Mouse (Mus musculus): ENCODE data around the gene Lypd6. TPM values are rescaled to one million over a fixed set of nuclear protein-coding genes. Genes with fewer than 3 reads are reported as not detected.

Gene Lypd6
- polyA plus RNA-seq, 1 experiment from 2014 or later, result 8.8 TPM

DNA sequence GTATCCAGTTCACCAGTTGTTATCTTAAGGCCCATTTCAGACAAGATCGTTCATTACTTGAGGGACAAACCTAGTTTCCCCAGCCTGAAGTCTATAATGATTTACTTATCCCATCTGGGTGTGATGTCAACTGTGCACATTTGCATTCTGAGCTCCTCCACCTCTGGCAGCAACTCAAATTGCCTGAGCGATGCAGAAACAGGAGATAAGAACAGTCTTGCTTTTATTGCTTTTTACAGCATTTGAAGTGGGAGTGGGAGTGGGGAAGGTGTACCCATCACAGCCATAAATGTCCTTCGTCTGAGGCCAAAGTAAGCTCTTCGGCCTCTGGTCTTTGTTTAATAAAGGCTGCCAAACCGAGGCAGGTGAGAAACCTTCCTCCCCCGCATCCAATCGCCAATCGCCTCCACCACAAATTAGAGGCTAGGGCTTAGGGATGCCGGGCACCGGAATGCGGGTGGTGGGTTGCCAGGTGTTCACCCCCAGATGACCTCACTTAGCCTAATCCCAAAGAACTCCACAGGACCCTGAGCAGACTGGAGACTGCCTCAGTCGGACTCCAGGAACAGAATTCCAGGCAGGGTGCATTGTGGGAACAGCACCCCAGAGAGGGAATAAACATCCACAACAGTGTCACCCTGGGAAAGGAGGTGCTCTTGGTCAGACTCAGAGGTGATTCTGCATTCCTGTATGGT is 120.6 kb downstream of the Lypd6 start:
- no peak overlapping the region for H3K4me2 ChIP-seq (ENCODE audit: low read depth, low read length)
- 32% methylated on average over 12 of the region's 12 CpGs for WGBS
- DNase-seq (ENCODE audit: low spot score) (no peak), ATAC-seq (ENCODE audit: low read depth) (no peak)
- no peaks in the 10 kb centered on the region for H3K36me3 ChIP-seq (ENCODE audit: control insufficient read depth, insufficient read depth, low read length)
- H3K4me3 ChIP-seq (ENCODE audit: low read depth, low read length), result no peak overlapping the region
- H3K27me3 ChIP-seq (replicated peaks; ENCODE audit: control insufficient read depth, insufficient read depth, low read length), result no peaks in the 10 kb centered on the region
- H3K4me1 ChIP-seq (ENCODE audit: control insufficient read depth, insufficient read depth, low read length), result peaks cover 5% of the 10 kb centered on the region; the same call in 1 of the 2 replicates
- H3K27ac ChIP-seq (replicated peaks; ENCODE audit: low read depth, low read length), result no peak overlapping the region
- no peak overlapping the region for H3K9ac ChIP-seq (ENCODE audit: low read depth, low read length)
- H3K9me3 ChIP-seq (ENCODE audit: control insufficient read depth, low read length), result no peaks in the 10 kb centered on the region

DNA sequence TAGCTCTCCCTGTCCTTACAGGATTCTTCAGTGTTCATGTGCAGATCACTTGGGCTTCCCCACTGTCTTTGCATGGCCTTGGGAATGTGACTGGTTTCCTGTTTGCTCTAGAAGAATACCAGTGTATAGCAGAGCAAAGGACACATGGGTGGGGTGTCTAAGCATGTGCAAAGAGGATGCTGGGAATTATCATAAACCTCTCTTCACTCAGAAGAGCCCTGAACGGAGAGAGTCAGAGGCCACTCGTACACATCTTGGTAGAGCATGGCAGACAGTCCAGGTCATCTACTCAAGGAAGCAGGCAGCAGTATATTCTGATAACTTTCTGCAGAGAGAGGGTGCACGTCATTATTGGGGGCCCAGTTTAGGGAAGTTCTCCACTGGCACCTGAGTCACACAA is 122.6 kb downstream of the Lypd6 start:
- ATAC-seq (ENCODE audit: low read depth), result no peak
- Histone ChIP-seq H3K27ac (replicated peaks; ENCODE audit: low read depth, low read length) (no peak overlapping the region), H3K9me3 (ENCODE audit: control insufficient read depth, low read length) (no peaks in the 10 kb centered on the region), H3K4me2 (ENCODE audit: low read depth, low read length) (no peak overlapping the region), H3K36me3 (ENCODE audit: control insufficient read depth, insufficient read depth, low read length) (no peaks in the 10 kb centered on the region), H3K9ac (ENCODE audit: low read depth, low read length) (no peak overlapping the region), H3K4me3 (ENCODE audit: low read depth, low read length) (no peak overlapping the region), H3K4me1 (ENCODE audit: control insufficient read depth, insufficient read depth, low read length) (peaks cover 5% of the 10 kb centered on the region; the same call in 1 of the 2 replicates), H3K27me3 (replicated peaks; ENCODE audit: control insufficient read depth, insufficient read depth, low read length) (no peaks in the 10 kb centered on the region)
- WGBS, result 87% methylated on average over 3 of the region's 3 CpGs
- no peak for DNase-seq (ENCODE audit: low spot score)

GRCm38 (mm10) chr2:50196681-50197080 is 130.5 kb downstream of the Lypd6 start:
- Histone ChIP-seq H3K36me3 (ENCODE audit: control insufficient read depth, insufficient read depth, low read length) (no peaks in the 10 kb centered on the region), H3K4me2 (ENCODE audit: low read depth, low read length) (no peak overlapping the region), H3K27me3 (replicated peaks; ENCODE audit: control insufficient read depth, insufficient read depth, low read length) (no peaks in the 10 kb centered on the region), H3K9ac (ENCODE audit: low read depth, low read length) (no peak overlapping the region), H3K4me3 (ENCODE audit: low read depth, low read length) (no peak overlapping the region), H3K27ac (replicated peaks; ENCODE audit: low read depth, low read length) (no peak overlapping the region), H3K9me3 (ENCODE audit: control insufficient read depth, low read length) (no peaks in the 10 kb centered on the region), H3K4me1 (ENCODE audit: control insufficient read depth, insufficient read depth, low read length) (no peaks in the 10 kb centered on the region)
- WGBS, result 55% methylated on average over 1 of the region's 1 CpGs
- ATAC-seq (ENCODE audit: low read depth) (peak; percentile 44; the same call in 1 of the 2 replicates), DNase-seq (ENCODE audit: low spot score) (peak; percentile 63)

GRCm38 (mm10) chr2:50197801-50198200 is 131.6 kb downstream of the Lypd6 start:
- ATAC-seq (ENCODE audit: low read depth) (peak; percentile 30; the same call in 1 of the 2 replicates), DNase-seq (ENCODE audit: low spot score) (no peak)
- Histone ChIP-seq H3K36me3 (ENCODE audit: control insufficient read depth, insufficient read depth, low read length) (no peaks in the 10 kb centered on the region), H3K9ac (ENCODE audit: low read depth, low read length) (no peak overlapping the region), H3K27me3 (replicated peaks; ENCODE audit: control insufficient read depth, insufficient read depth, low read length) (no peaks in the 10 kb centered on the region), H3K4me3 (ENCODE audit: low read depth, low read length) (no peak overlapping the region), H3K4me2 (ENCODE audit: low read depth, low read length) (no peak overlapping the region), H3K4me1 (ENCODE audit: control insufficient read depth, insufficient read depth, low read length) (no peaks in the 10 kb centered on the region), H3K9me3 (ENCODE audit: control insufficient read depth, low read length) (no peaks in the 10 kb centered on the region), H3K27ac (replicated peaks; ENCODE audit: low read depth, low read length) (no peak overlapping the region)
- 85% methylated on average over 4 of the region's 4 CpGs for WGBS

DNA sequence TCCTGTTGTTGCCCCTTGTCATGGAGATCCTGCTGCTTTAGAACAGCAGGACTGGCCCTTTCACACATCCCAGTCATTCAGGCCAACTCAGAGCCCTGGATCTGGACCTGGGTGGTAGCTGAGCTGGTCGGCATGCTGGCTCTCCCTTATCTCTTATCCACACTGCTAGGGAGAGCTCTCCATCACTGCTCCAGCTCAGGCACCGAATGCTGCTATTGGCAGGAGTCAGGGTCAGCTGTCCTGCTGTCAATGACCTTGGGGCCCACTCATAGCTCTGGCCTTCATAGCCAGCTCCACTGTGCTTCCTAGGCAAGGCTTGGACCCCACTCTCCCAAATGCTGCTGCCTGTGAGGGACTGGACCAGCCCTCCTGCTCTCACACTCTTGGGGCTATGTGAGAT is 134.3 kb downstream of the Lypd6 start:
- WGBS, result 62% methylated on average over 2 of the region's 2 CpGs
- no peak for DNase-seq (ENCODE audit: low spot score)
- H3K9me3 ChIP-seq (ENCODE audit: control insufficient read depth, low read length), result no peaks in the 10 kb centered on the region
- H3K27me3 ChIP-seq (replicated peaks; ENCODE audit: control insufficient read depth, insufficient read depth, low read length), result no peaks in the 10 kb centered on the region
- no peak overlapping the region for H3K4me2 ChIP-seq (ENCODE audit: low read depth, low read length)
- no peak overlapping the region for H3K4me3 ChIP-seq (ENCODE audit: low read depth, low read length)
- no peak overlapping the region for H3K9ac ChIP-seq (ENCODE audit: low read depth, low read length)
- no peak for ATAC-seq (ENCODE audit: low read depth)
- H3K4me1 ChIP-seq (ENCODE audit: control insufficient read depth, insufficient read depth, low read length), result no peaks in the 10 kb centered on the region
- no peak overlapping the region for H3K27ac ChIP-seq (replicated peaks; ENCODE audit: low read depth, low read length)
- no peaks in the 10 kb centered on the region for H3K36me3 ChIP-seq (ENCODE audit: control insufficient read depth, insufficient read depth, low read length)

DNA sequence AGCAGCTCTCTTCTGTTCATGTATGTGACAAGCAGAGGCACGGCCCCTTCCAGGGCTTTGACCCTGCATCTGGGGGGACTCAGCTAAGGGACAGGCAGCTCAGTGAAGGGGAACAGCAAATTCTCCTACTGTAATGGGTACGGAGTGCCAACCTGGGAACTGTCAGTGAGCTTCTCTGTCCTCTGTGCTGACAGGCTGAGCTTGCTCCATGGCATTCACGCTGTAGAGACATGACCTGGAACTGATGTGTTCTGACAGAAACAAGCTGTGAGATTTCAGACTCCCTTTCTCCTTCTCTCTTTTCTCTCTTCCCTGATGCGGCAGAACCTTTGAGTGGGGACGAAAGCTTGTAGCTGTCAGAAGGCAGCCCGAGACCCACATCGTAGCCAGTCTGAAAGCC is 154.3 kb downstream of the Lypd6 start:
- 71% methylated on average over 7 of the region's 7 CpGs for WGBS
- Histone ChIP-seq H3K27me3 (replicated peaks; ENCODE audit: control insufficient read depth, insufficient read depth, low read length) (no peaks in the 10 kb centered on the region), H3K9ac (ENCODE audit: low read depth, low read length) (no peak overlapping the region), H3K4me3 (ENCODE audit: low read depth, low read length) (no peak overlapping the region), H3K4me2 (ENCODE audit: low read depth, low read length) (no peak overlapping the region), H3K9me3 (ENCODE audit: control insufficient read depth, low read length) (no peaks in the 10 kb centered on the region), H3K27ac (replicated peaks; ENCODE audit: low read depth, low read length) (no peak overlapping the region), H3K36me3 (ENCODE audit: control insufficient read depth, insufficient read depth, low read length) (no peaks in the 10 kb centered on the region), H3K4me1 (ENCODE audit: control insufficient read depth, insufficient read depth, low read length) (no peaks in the 10 kb centered on the region)
- ATAC-seq (ENCODE audit: low read depth) (no peak; the same call in 1 of the 2 replicates), DNase-seq (ENCODE audit: low spot score) (peak; percentile 26)

GRCm38 (mm10) chr2:50225019-50225418 is 158.8 kb downstream of the Lypd6 start:
- Histone ChIP-seq H3K4me3 (ENCODE audit: low read depth, low read length) (no peak overlapping the region), H3K9ac (ENCODE audit: low read depth, low read length) (no peak overlapping the region), H3K4me2 (ENCODE audit: low read depth, low read length) (no peak overlapping the region), H3K36me3 (ENCODE audit: control insufficient read depth, insufficient read depth, low read length) (no peaks in the 10 kb centered on the region), H3K27ac (replicated peaks; ENCODE audit: low read depth, low read length) (no peak overlapping the region), H3K4me1 (ENCODE audit: control insufficient read depth, insufficient read depth, low read length) (no peaks in the 10 kb centered on the region), H3K27me3 (replicated peaks; ENCODE audit: control insufficient read depth, insufficient read depth, low read length) (no peaks in the 10 kb centered on the region), H3K9me3 (ENCODE audit: control insufficient read depth, low read length) (no peaks in the 10 kb centered on the region)
- ATAC-seq (ENCODE audit: low read depth) (no peak), DNase-seq (ENCODE audit: low spot score) (no peak)
- WGBS, result 84% methylated on average over 4 of the region's 4 CpGs

DNA sequence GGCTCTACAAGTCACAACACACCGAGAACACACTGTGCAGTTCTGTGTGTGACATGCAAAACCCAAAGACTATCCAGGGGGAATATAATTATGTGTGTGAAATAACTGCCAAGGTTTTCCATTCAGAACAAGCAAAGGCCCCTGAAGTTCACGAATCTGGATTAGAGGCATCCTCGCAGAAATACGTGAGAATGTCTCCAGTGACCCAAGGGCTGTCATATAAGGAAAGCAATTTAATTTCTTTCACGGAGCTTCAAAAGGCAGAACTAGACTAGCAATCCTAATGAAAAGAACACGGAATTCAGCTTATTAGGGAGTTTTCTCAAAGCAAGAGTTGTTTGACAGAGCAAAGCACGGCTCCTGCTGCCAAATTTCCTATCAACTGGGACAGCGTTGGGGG is 167.3 kb downstream of the Lypd6 start:
- no peak overlapping the region for H3K27ac ChIP-seq (replicated peaks; ENCODE audit: low read depth, low read length)
- 0 out of 2 replicates have a peak, but pooled peaks cover under 1% of the 10 kb centered on the region for H3K9me3 ChIP-seq (ENCODE audit: control insufficient read depth, low read length)
- no peak overlapping the region for H3K4me3 ChIP-seq (ENCODE audit: low read depth, low read length)
- no peak overlapping the region for H3K4me2 ChIP-seq (ENCODE audit: low read depth, low read length)
- H3K9ac ChIP-seq (ENCODE audit: low read depth, low read length), result no peak overlapping the region
- DNase-seq (ENCODE audit: low spot score) (peak; percentile 14), ATAC-seq (ENCODE audit: low read depth) (no peak)
- no peaks in the 10 kb centered on the region for H3K27me3 ChIP-seq (replicated peaks; ENCODE audit: control insufficient read depth, insufficient read depth, low read length)
- WGBS, result 48% methylated on average over 8 of the region's 8 CpGs
- H3K36me3 ChIP-seq (ENCODE audit: control insufficient read depth, insufficient read depth, low read length), result no peaks in the 10 kb centered on the region
- no peaks in the 10 kb centered on the region for H3K4me1 ChIP-seq (ENCODE audit: control insufficient read depth, insufficient read depth, low read length)
